Mouse (Mus musculus): ENCODE measurements around the gene Tril.

Gene Tril

GRCm38 (mm10) chr6:53804145-53804544, 16.5 kb downstream of the Tril start:
- no peak for DNase-seq

GRCm38 (mm10) chr6:53803551-53803950, 17.1 kb downstream of the Tril start:
- no peak for DNase-seq

- DNase-seq, result no peak
These were observed 18.7 kb downstream of the Tril start for GRCm38 (mm10) chr6:53801893-53802286.

GRCm38 (mm10) chr6:53801269-53801892, 19.2 kb downstream of the Tril start:
- DNase-seq, result no peak

- DNase-seq, result no peak
These were observed 21.8 kb downstream of the Tril start for GRCm38 (mm10) chr6:53798865-53799264.

- DNase-seq, result no peak
These were observed 23.8 kb downstream of the Tril start for GRCm38 (mm10) chr6:53796835-53797234.

- DNase-seq, result no peak
These were observed 24.8 kb downstream of the Tril start for GRCm38 (mm10) chr6:53795788-53796187.

- DNase-seq, result no peak
These were observed 25.6 kb downstream of the Tril start for GRCm38 (mm10) chr6:53795078-53795477.

- peak; percentile 82 for DNase-seq
These were observed 26.2 kb downstream of the Tril start for GRCm38 (mm10) chr6:53794323-53794971.

- DNase-seq, result peak; percentile 71
These were observed 37.6 kb downstream of the Tril start for GRCm38 (mm10) chr6:53782880-53783539.

- DNase-seq, result no peak
These were observed 38.4 kb downstream of the Tril start for GRCm38 (mm10) chr6:53782273-53782672.

GRCm38 (mm10) chr6:53781171-53781570, 39.5 kb downstream of the Tril start:
- DNase-seq, result peak; percentile 74

- DNase-seq, result no peak
These were observed 40.6 kb downstream of the Tril start for GRCm38 (mm10) chr6:53780008-53780407.

- no peak for DNase-seq
These were observed 41.1 kb downstream of the Tril start for GRCm38 (mm10) chr6:53779526-53779925.

GRCm38 (mm10) chr6:53778424-53778955, 42.1 kb downstream of the Tril start:
- DNase-seq, result no peak

GRCm38 (mm10) chr6:53768275-53768674, 52.4 kb downstream of the Tril start:
- DNase-seq, result no peak

GRCm38 (mm10) chr6:53766243-53766915, 54.3 kb downstream of the Tril start:
- DNase-seq, result no peak

- DNase-seq, result no peak
These were observed 54.9 kb downstream of the Tril start for GRCm38 (mm10) chr6:53765731-53766130.
